Mouse (Mus musculus) bone marrow macrophage, adult 2 months (primary cell): ENCODE measurements around the gene Cacnb1.

ENCODE experiments used
- CTCF ChIP-seq: IDR thresholded peaks from 2 replicates; pipeline ENCODE4 v1.5.1; 2012; ENCODE audit warnings: low read depth, mild to moderate bottlenecking, low read length, moderate library complexity
- POLR2A ChIP-seq: IDR thresholded peaks from 2 replicates; pipeline ENCODE4 v1.6.1; 2012; ENCODE audit warnings: mild to moderate bottlenecking, low read depth, low read length, borderline replicate concordance

DNA sequence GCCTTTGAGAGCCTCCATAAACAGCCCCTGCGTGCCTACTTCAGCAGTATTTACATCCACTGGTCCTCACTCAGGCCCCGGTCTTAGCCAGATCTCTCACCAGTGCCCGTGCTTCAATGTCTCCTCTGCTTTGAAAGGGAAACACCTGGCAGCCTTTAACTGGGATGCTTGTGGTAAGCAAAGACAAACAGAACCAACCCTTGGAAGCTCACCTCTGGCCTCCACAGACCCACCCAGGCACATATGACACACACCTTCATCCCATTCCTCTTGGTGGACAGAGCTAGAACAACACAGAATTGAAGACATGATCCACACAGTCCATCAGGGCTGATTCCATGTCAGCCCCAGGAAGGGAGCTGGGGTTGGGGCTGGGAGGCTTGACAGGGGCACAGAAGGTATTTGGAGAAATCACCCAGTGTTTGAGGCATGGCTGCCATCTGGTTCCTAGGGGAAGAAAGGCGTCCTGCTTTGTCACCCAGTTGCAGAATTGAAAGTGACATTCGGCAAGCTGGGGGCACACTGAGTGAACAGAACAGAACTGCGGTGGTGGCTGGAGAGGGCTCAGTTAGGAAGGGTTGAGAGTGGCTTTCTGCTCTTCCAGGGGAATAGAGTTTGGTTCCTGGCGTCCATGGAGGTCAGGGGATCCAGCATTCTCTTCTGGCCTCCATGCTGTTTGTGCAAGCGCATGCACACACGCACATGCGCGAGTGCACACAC is 24.6 kb downstream of the Cacnb1 start:
- TF ChIP-seq CTCF (no peak), POLR2A (no peak)
